Mouse (Mus musculus): ENCODE results near the gene Sh3glb1.
"Not testable (repeated sequence)": the region's sequence is repeated elsewhere in the genome, so short reads cannot be mapped to it uniquely, and the experiment has no call there.

Sh3glb1 gene

GRCm38 (mm10) chr3:144719901-144720747, at the start of gene Sh3glb1:
Sh3glb1 (minus strand) TSS chr3:144720335.
- DNase-seq = peak; percentile 94 to 97

- DNase-seq = no peak
These were observed 45.0 kb upstream of the Sh3glb1 start for GRCm38 (mm10) chr3:144765161-144765560.

- no peak for DNase-seq
These were observed 41.3 kb upstream of the Sh3glb1 start for GRCm38 (mm10) chr3:144761454-144761853.

- DNase-seq = no peak
These were observed 40.6 kb upstream of the Sh3glb1 start, which contains the start of gene Clca3a1 for GRCm38 (mm10) chr3:144760592-144761309. Clca3a1 (minus strand) TSS chr3:144760977.

GRCm38 (mm10) chr3:144759719-144760118, 39.6 kb upstream of the Sh3glb1 start:
- no peak for DNase-seq

GRCm38 (mm10) chr3:144756103-144756502, 36.0 kb upstream of the Sh3glb1 start:
- DNase-seq = not testable (repeated sequence)

- peak in 1 of 2 experiments; percentile 8 for DNase-seq
These were observed 33.0 kb upstream of the Sh3glb1 start for GRCm38 (mm10) chr3:144753120-144753519.

GRCm38 (mm10) chr3:144749062-144749963, 29.2 kb upstream of the Sh3glb1 start:
- DNase-seq = not testable (repeated sequence)

- not testable (repeated sequence) for DNase-seq
These were observed 27.6 kb upstream of the Sh3glb1 start for GRCm38 (mm10) chr3:144747706-144748105.

- not testable (repeated sequence) for DNase-seq
These were observed 18.3 kb upstream of the Sh3glb1 start for GRCm38 (mm10) chr3:144738396-144738795.

- peak in 1 of 2 experiments; percentile 29 for DNase-seq
These were observed 16.7 kb upstream of the Sh3glb1 start for GRCm38 (mm10) chr3:144736831-144737230.

GRCm38 (mm10) chr3:144723455-144723854, 3.3 kb upstream of the Sh3glb1 start:
- DNase-seq = peak; percentile 42 to 63

GRCm38 (mm10) chr3:144722566-144722965, 2.4 kb upstream of the Sh3glb1 start:
- DNase-seq = not testable (repeated sequence)

GRCm38 (mm10) chr3:144721860-144722256, 1.7 kb upstream of the Sh3glb1 start:
- DNase-seq = no peak

- DNase-seq = no peak
These were observed 1.1 kb upstream of the Sh3glb1 start for GRCm38 (mm10) chr3:144721077-144721859.

GRCm38 (mm10) chr3:144719088-144719900, 841 bp downstream of the Sh3glb1 start:
- peak; percentile 82 to 85 for DNase-seq

- no peak for DNase-seq
These were observed 1.4 kb downstream of the Sh3glb1 start for GRCm38 (mm10) chr3:144718706-144719087.

- no peak for DNase-seq
These were observed 2.3 kb downstream of the Sh3glb1 start for GRCm38 (mm10) chr3:144717835-144718234.

GRCm38 (mm10) chr3:144717121-144717520, 3.0 kb downstream of the Sh3glb1 start:
- no peak for DNase-seq

GRCm38 (mm10) chr3:144715901-144716300, 4.2 kb downstream of the Sh3glb1 start:
- no peak for DNase-seq

GRCm38 (mm10) chr3:144715033-144715432, 5.1 kb downstream of the Sh3glb1 start:
- no peak for DNase-seq
